Mouse (Mus musculus) liver, embryonic 14.5 days (tissue): ENCODE measurements around the gene Tnr.

Experiments used
- CTCF ChIP-seq: IDR thresholded peaks from 2 replicates; pipeline ENCODE4 v1.5.1; 2016; ENCODE audit warnings: antibody characterized with exemption, low read depth, control low read depth
- EP300 ChIP-seq: IDR thresholded peaks from 2 replicates; pipeline ENCODE4 v1.6.1; 2016; ENCODE audit warnings: antibody characterized with exemption, low read depth

GRCm38 (mm10) chr1:159792546-159792945 lies 269.0 kb downstream of the Tnr start:
- TF ChIP-seq EP300 (no peak), CTCF (no peak)
